In the genomic region with DNA sequence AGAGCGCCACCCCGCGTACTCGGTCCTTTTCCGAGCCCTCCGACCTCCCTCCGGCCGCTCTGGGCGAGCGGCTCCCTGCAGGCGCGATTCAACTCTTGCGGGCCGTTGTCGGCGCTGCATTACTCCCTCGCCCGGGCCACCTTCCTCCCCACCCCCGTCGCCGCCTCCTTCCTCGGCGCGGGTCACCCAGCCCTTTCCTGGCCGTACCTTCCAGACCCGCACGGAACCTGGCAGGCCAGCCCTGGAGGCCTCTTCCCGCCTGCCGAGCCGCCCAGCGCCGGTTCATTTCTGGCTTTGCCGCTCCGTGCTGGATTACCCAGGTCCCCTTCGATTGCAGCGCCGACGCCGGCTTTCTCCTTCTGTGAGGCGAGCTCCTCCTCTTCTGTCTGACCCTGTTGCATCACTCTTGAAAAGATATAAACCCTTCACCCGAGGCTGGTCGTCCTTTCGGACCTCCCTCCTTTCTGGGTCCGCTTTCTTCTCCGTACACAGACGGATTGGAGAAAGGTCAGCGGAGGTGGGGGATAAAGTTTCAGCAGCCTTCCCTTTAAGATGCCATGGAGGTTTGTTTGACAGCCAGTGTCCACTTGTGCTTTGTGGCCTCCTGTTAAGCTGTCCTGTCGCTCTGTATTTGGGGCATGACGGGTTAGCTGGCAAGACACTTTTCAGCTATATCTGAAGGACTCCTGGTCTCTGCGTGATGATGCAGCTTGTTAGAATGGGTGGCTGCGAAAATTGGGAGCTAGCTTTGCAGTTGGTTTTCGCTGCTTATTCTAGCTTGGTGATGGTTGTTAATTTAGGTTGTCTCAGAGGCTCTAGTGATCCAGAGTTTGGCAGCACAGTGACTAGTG, we compare ENCODE assay signal across 8 mouse cellular contexts. TPM values are rescaled to one million over a fixed set of nuclear protein-coding genes. Genes with fewer than 3 reads are reported as not detected.
DNase-seq lines count a peak whose midpoint lies in the region; ATAC-seq and TF ChIP-seq lines count a peak whose summit lies in the region.

No protein-coding gene starts in this region.

- DNase-seq in cerebellum, adult 11-12 months = peak; percentile 44
- DNase-seq in cerebellum, adult 11 months = no peak
- DNase-seq in embryo, embryonic 10 days (ENCODE audit: low spot score) = peak; percentile 68
- peak; percentile 56 for DNase-seq in gastrocnemius, postnatal 25 days

- H3K9me3 ChIP-seq in limb, embryonic 12.5 days = no peaks in the 10 kb centered on the region
- no peaks in the 10 kb centered on the region for H3K9me3 ChIP-seq in midbrain, embryonic 12.5 days

- WGBS in limb, embryonic 12.5 days = 2% methylated on average over 52 of the region's 52 CpGs
- 2% methylated on average over 50 of the region's 52 CpGs for WGBS in midbrain, embryonic 12.5 days
- 1% methylated on average over 52 of the region's 52 CpGs for WGBS in small intestine, adult 2 months

- peak overlapping the region; percentile 89 for H3K27ac ChIP-seq in limb, embryonic 12.5 days
- peak overlapping the region; percentile 83 for H3K27ac ChIP-seq in midbrain, embryonic 12.5 days (replicated peaks)
- peak overlapping the region; percentile 14; the same call in 1 of the 2 replicates for H3K27ac ChIP-seq in small intestine, adult 2 months (ENCODE audit: insufficient read depth, low read depth, low read length)

- peak overlapping the region; percentile 89 for H3K4me2 ChIP-seq in limb, embryonic 12.5 days
- peak overlapping the region; percentile 87 for H3K4me2 ChIP-seq in midbrain, embryonic 12.5 days (replicated peaks)

- no peaks in the 10 kb centered on the region for H3K27me3 ChIP-seq in limb, embryonic 12.5 days
- no peaks in the 10 kb centered on the region for H3K27me3 ChIP-seq in midbrain, embryonic 12.5 days
- H3K27me3 ChIP-seq in small intestine, adult 2 months (ENCODE audit: control insufficient read depth, insufficient read depth, low read length) = no peaks in the 10 kb centered on the region

- peak overlapping the region; percentile 90 for H3K4me3 ChIP-seq in limb, embryonic 12.5 days (replicated peaks)
- H3K4me3 ChIP-seq in midbrain, embryonic 12.5 days = peak overlapping the region; percentile 84
- peak overlapping the region; percentile 97 for H3K4me3 ChIP-seq in small intestine, adult 2 months (ENCODE audit: low read depth, low read length)

- H3K4me1 ChIP-seq in limb, embryonic 12.5 days (replicated peaks) = peaks cover 27% of the 10 kb centered on the region
- H3K4me1 ChIP-seq in midbrain, embryonic 12.5 days = peaks cover 23% of the 10 kb centered on the region
- peaks cover 8% of the 10 kb centered on the region; the same call in 1 of the 2 replicates for H3K4me1 ChIP-seq in small intestine, adult 2 months (ENCODE audit: control insufficient read depth, insufficient read depth, insufficient read length, low read length)

- TF ChIP-seq POLR2A in small intestine, adult 2 months (IDR thresholded peaks at IDR 0.05; ENCODE audit: low read depth, low read length) = no peak

- peak overlapping the region; percentile 90 for H3K9ac ChIP-seq in limb, embryonic 12.5 days (replicated peaks)
- H3K9ac ChIP-seq in midbrain, embryonic 12.5 days (replicated peaks) = peak overlapping the region; percentile 89

- ATAC-seq in inflammation-experienced regulatory T-cells, adult 6 months = peak; percentile 49
- ATAC-seq in limb, embryonic 12.5 days (ENCODE audit: insufficient number of reproducible peaks, insufficient read depth, low FRiP score, low TSS enrichment, low read depth) = peak; percentile 40
- peak; percentile 66 for ATAC-seq in midbrain, embryonic 12.5 days (ENCODE audit: low FRiP score, low read depth)

- peaks cover 24% of the 10 kb centered on the region for H3K36me3 ChIP-seq in limb, embryonic 12.5 days
- H3K36me3 ChIP-seq in midbrain, embryonic 12.5 days = peaks cover 21% of the 10 kb centered on the region
- peaks cover 5% of the 10 kb centered on the region for H3K36me3 ChIP-seq in small intestine, adult 2 months (ENCODE audit: control insufficient read depth, insufficient read depth, low read length)

- no peak for TF ChIP-seq CTCF in small intestine, adult 2 months (IDR thresholded peaks at IDR 0.05; ENCODE audit: extremely low read depth, insufficient read length, insufficient replicate concordance, low read depth, low read length)

RNA-seq across cellular contexts. Expression of gene Uhrf1bp1, which starts 0.8 kb away (rescaled TPM):
- 10 to 100 TPM; 21.5 to 24.4 TPM for total RNA-seq in gastrocnemius, postnatal 25 days (2021)
- polyA plus RNA-seq in inflammation-experienced regulatory T-cells, adult 6 months (2017; shearing (Covaris generic)) = 1 to 10 TPM in 1 of 3 experiments, under 1 TPM in 2; 0.77 to 1.2 (median 0.86) TPM
- polyA plus RNA-seq in limb, embryonic 12.5 days (2016; fragmentation: Nextera tagmentation; extraction: Ambion mirVana) = 9.3 and 10.3 TPM in 2 replicates
- 8.3 and 9.2 TPM in 2 replicates for polyA plus RNA-seq in midbrain, embryonic 12.5 days (2016; fragmentation: Nextera tagmentation; extraction: Ambion mirVana)
- 1.8 TPM in 2 replicates for polyA plus RNA-seq in small intestine, adult 2 months (2012; rRNA removed)

RNA-seq across cellular contexts. Expression of gene Snrpc, which starts 19.1 kb away (rescaled TPM):
- total RNA-seq in gastrocnemius, postnatal 25 days (2021) = 10 to 100 TPM; 62.8 to 63.4 TPM
- polyA plus RNA-seq in inflammation-experienced regulatory T-cells, adult 6 months (2017; shearing (Covaris generic)) = 100 to 1,000 TPM in 1 of 3 experiments, 10 to 100 TPM in 2; 83.3 to 136 (median 92.9) TPM
- polyA plus RNA-seq in limb, embryonic 12.5 days (2016; fragmentation: Nextera tagmentation; extraction: Ambion mirVana) = 364 and 379 TPM in 2 replicates
- polyA plus RNA-seq in midbrain, embryonic 12.5 days (2016; fragmentation: Nextera tagmentation; extraction: Ambion mirVana) = 350 and 358 TPM in 2 replicates
- 60.8 and 108 TPM in 2 replicates for polyA plus RNA-seq in small intestine, adult 2 months (2012; rRNA removed)

RNA-seq across cellular contexts. Expression of gene D17Wsu92e, which starts 36.6 kb away (rescaled TPM):
- 100 to 1,000 TPM; 125 to 149 TPM for total RNA-seq in gastrocnemius, postnatal 25 days (2021)
- polyA plus RNA-seq in inflammation-experienced regulatory T-cells, adult 6 months (2017; shearing (Covaris generic)) = 10 to 100 TPM; 12.0 to 15.9 (median 14.3) TPM
- 18.2 and 18.6 TPM in 2 replicates for polyA plus RNA-seq in limb, embryonic 12.5 days (2016; fragmentation: Nextera tagmentation; extraction: Ambion mirVana)
- polyA plus RNA-seq in midbrain, embryonic 12.5 days (2016; fragmentation: Nextera tagmentation; extraction: Ambion mirVana) = 12.4 and 12.9 TPM in 2 replicates
- 45.6 and 89.6 TPM in 2 replicates for polyA plus RNA-seq in small intestine, adult 2 months (2012; rRNA removed)

RNA-seq across cellular contexts. Expression of gene Anks1, which starts 52.1 kb away (rescaled TPM):
- total RNA-seq in gastrocnemius, postnatal 25 days (2021) = 10 to 100 TPM; 11.2 to 15.3 TPM
- polyA plus RNA-seq in inflammation-experienced regulatory T-cells, adult 6 months (2017; shearing (Covaris generic)) = 1 to 10 TPM; 1.9 to 5.0 (median 3.8) TPM
- polyA plus RNA-seq in limb, embryonic 12.5 days (2016; fragmentation: Nextera tagmentation; extraction: Ambion mirVana) = 19.0 and 21.8 TPM in 2 replicates
- 60.7 and 64.8 TPM in 2 replicates for polyA plus RNA-seq in midbrain, embryonic 12.5 days (2016; fragmentation: Nextera tagmentation; extraction: Ambion mirVana)
- 16.8 and 28.2 TPM in 2 replicates for polyA plus RNA-seq in small intestine, adult 2 months (2012; rRNA removed)

RNA-seq across cellular contexts. Expression of gene Taf11, which starts 52.6 kb away (rescaled TPM):
- total RNA-seq in gastrocnemius, postnatal 25 days (2021) = 10 to 100 TPM; 13.5 to 18.2 TPM
- polyA plus RNA-seq in inflammation-experienced regulatory T-cells, adult 6 months (2017; shearing (Covaris generic)) = 10 to 100 TPM; 39.7 to 54.3 (median 42.1) TPM
- polyA plus RNA-seq in limb, embryonic 12.5 days (2016; fragmentation: Nextera tagmentation; extraction: Ambion mirVana) = 101 and 115 TPM in 2 replicates
- 95.7 TPM in 2 replicates for polyA plus RNA-seq in midbrain, embryonic 12.5 days (2016; fragmentation: Nextera tagmentation; extraction: Ambion mirVana)
- 2.0 and 3.9 TPM in 2 replicates for polyA plus RNA-seq in small intestine, adult 2 months (2012; rRNA removed)

Comparison
In these comparisons a context has a peak if more than half of its experiments do, and no peak if none do; other contexts are left out.
1. H3K27ac ChIP-seq: peak in every context shown above with its lines; median percentile 89 in limb, embryonic 12.5 days; 83 in midbrain, embryonic 12.5 days; 14 in small intestine, adult 2 months.